Mouse (Mus musculus) regulatory T cell (primary cell): ENCODE data around the gene Hagh.

Experiments
- in situ Hi-C: fragments of 300-600 bp; cut with MboI, MseI; formaldehyde crosslinking; loops from one replicate; pipeline ENCODE4 v1.15.1; 2025; ENCODE audit warnings: high pct_unique_total_duplicates

Gene Hagh

DNA sequence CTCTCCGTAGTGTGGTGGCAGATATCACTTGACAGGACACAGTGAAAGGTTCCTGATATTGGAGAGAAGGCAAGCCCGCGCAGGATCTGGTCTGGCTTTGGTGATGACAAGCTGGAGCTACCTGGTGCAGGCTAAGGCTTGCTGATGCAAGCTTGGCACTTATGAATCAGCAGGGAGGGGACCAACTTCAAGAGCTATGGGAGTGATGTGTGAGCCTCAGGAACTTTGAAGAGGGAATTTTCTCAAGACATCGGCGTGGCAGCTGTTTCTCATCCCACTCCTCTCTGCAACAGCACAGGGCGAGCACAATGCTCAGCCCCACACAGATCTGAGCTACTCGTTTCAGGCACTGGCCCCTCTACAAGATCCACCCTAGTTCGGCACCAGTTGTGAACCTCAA is at the start of gene Hagh:
TSS of gene Hagh (plus strand) at position 302 of the 400 bp plus-strand sequence.
- in situ Hi-C loops = no loop called here

- in situ Hi-C loops = loop anchor here (10.0 kb wide), 1 partner anchor 1743 kb away; no protein-coding TSS in a partner anchor
These were observed 47.8 kb upstream of the Hagh start for GRCm38 (mm10) chr17:24792190-24792589.

DNA sequence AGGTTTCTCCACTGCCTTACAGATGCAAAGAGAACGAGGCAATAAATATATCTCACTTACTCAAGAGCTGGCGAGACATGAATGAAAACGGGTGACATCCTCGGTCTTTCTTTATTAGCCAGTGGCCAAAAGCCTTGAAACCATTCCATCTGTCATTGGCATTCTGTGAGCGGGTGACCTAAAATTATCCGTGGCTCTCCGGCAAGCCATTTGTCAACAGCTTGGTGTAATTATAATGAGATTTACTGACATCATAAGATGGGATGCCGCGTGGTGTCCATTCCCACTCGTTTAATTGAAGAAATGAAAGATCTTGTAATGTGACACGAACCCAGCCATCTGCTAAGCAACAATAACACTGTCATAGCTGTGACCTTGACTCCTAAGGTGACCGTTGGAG is 45.2 kb upstream of the Hagh start:
- in situ Hi-C loops = loop anchor here (10.0 kb wide), 1 partner anchor 1740 kb away; no protein-coding TSS in a partner anchor

DNA sequence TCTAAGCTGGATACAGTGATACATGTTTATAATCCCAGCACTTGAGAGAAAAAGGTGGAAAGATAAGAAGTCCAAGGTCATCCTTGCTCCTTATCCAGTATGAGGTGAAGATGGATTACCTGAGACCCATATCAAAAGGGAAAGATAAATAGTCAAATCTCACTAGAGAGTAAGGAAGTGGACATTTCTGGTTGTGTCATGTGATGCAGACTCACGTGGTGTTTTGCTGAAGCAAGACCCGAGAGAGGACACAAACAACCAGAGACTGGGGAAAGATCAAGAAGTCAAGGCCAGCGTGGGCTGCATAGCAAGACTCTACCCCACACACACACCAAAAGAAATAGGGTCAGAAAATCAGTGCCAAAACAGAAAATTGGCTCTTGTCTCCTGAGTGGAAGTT is 43.0 kb upstream of the Hagh start:
- in situ Hi-C loops = loop anchor here (10.0 kb wide), 1 partner anchor 1738 kb away; no protein-coding TSS in a partner anchor

GRCm38 (mm10) chr17:24798229-24798628 is 41.7 kb upstream of the Hagh start:
- in situ Hi-C loops = loop anchor here (10.0 kb wide), 1 partner anchor 1737 kb away; no protein-coding TSS in a partner anchor

- in situ Hi-C loops = loop anchor here (10.0 kb wide), 1 partner anchor 1735 kb away; no protein-coding TSS in a partner anchor
These were observed 40.5 kb upstream of the Hagh start for GRCm38 (mm10) chr17:24799476-24799875.

- in situ Hi-C loops = no loop called here
These were observed 39.4 kb upstream of the Hagh start for GRCm38 (mm10) chr17:24800524-24800923.

- in situ Hi-C loops = no loop called here
These were observed 35.7 kb upstream of the Hagh start, which contains the start of gene Meiob for GRCm38 (mm10) chr17:24803952-24804951. Meiob (plus strand) TSS chr17:24804289.

- in situ Hi-C loops = loop anchor here (10.0 kb wide), 1 partner anchor 66 kb away; no protein-coding TSS in a partner anchor
These were observed 28.7 kb upstream of the Hagh start for GRCm38 (mm10) chr17:24811211-24811610.

DNA sequence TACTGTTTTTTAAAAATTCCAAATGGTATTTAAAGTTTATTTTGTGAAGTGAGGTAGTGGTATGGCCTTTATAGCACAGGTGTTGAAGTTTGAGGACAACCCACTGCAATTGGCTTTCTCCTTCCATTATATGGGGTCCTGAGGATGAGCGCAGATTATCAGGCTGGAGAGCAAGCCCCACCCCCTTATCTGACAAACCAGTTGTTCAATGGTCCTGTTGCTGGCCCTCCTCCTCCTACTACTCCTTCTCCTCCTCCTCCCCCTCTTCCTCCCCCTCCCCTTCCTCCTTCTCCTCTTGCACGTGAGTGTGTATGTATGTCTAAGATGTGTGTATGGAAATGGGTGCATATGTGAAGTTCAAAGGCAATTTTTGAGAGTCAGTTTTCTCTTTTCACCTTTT is 27.7 kb upstream of the Hagh start:
- in situ Hi-C loops = loop anchor here (10.0 kb wide), 1 partner anchor 67 kb away; no protein-coding TSS in a partner anchor

DNA sequence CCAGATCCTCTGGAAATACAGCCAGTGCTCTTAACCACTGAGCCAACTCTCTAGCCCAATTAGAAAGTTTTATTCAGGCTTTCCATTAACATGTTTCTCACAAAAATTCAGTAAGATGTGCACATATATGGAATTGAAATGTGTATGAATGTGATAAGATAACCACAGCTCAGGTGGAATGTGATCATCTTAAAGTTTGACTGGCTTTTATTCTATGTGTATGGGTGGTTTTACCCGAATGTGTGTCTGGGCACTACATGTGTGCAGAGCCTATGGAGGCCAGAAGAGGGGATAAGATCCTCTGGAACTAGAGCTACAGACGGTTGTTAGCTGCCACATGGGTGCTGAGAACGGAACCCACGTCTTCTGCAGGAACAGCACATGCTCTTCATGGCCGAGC is 24.7 kb upstream of the Hagh start:
- in situ Hi-C loops = loop anchor here (10.0 kb wide), 1 partner anchor 70 kb away; no protein-coding TSS in a partner anchor

DNA sequence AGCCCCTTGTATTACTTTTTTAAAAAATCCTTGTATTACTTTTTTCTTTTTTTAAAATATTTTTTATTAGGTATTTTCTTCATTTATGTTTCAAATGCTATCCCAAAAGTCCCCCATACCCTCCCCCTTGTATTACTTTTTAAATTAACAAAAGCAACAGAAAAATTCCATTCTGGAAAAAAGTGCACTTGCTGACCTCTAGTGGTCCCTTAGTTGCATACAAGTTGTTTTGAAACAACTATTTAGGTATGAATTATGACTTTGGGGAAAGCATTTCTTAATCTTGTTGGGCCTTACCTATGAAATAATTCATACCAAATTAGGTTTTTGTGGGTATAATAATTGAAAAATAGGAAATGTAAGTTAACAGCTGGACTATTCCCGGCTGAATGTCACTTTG is 22.4 kb upstream of the Hagh start:
- in situ Hi-C loops = loop anchor here (10.0 kb wide), 1 partner anchor 73 kb away; no protein-coding TSS in a partner anchor

GRCm38 (mm10) chr17:24818172-24818571 is 21.8 kb upstream of the Hagh start:
- in situ Hi-C loops = loop anchor here (10.0 kb wide), 1 partner anchor 73 kb away; no protein-coding TSS in a partner anchor

GRCm38 (mm10) chr17:24819469-24819868 is 20.5 kb upstream of the Hagh start:
- in situ Hi-C loops = loop anchor here (10.0 kb wide), 1 partner anchor 75 kb away; no protein-coding TSS in a partner anchor

- in situ Hi-C loops = no loop called here
These were observed 18.3 kb upstream of the Hagh start for GRCm38 (mm10) chr17:24821351-24822280.

DNA sequence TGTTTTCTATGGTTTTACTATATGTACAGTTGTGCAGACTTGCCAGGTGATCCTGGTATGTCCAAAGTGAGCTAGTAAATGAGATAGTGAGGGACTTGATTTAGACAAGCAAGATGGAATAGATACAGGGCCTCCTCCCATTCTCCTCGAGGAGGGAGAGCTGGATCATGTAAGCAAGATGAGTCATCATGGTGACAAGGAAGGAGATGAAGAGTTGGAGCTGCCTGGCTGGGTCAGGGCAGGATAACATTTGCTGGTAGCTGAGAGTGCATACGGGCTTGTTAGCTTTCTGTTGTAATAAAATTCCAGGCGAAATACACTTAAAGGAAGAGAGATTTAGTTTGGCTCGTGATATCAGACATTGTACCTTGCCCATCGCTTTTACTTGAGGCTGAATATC is 398 bp downstream of the Hagh start:
- in situ Hi-C loops = no loop called here

DNA sequence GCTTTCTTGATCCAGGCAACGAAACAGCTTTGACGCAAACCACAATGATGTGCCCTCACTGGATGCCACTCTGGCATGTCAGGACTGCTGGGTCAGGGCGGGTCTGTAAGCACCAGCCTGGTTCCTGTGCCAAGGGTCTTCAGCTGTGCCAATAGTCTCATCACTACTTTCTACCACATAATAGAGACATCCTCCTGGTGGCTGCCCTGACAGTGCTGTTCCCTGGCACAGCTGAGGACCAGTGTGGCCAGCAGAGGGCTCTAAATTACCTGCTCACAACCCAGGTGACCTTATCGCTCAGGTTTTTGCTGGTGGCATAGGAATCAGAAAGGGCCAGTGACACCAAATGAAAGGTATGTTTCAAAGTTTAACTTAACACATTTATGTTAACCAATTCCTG is 1.2 kb downstream of the Hagh start:
- in situ Hi-C loops = no loop called here

- in situ Hi-C loops = no loop called here
These were observed 2.7 kb downstream of the Hagh start for GRCm38 (mm10) chr17:24842631-24843030.

- in situ Hi-C loops = no loop called here
These were observed 4.6 kb downstream of the Hagh start for GRCm38 (mm10) chr17:24844525-24844924.

GRCm38 (mm10) chr17:24847386-24847785 is 7.4 kb downstream of the Hagh start:
- in situ Hi-C loops = no loop called here

- in situ Hi-C loops = no loop called here
These were observed 8.7 kb downstream of the Hagh start for GRCm38 (mm10) chr17:24848600-24849031.
